Mouse (Mus musculus): ENCODE results near the gene Acot6. TPM values are rescaled to one million over a fixed set of nuclear protein-coding genes. Genes with fewer than 3 reads are reported as not detected.

Acot6 gene
- polyA plus RNA-seq, 1 experiment: 5.2 TPM

DNA sequence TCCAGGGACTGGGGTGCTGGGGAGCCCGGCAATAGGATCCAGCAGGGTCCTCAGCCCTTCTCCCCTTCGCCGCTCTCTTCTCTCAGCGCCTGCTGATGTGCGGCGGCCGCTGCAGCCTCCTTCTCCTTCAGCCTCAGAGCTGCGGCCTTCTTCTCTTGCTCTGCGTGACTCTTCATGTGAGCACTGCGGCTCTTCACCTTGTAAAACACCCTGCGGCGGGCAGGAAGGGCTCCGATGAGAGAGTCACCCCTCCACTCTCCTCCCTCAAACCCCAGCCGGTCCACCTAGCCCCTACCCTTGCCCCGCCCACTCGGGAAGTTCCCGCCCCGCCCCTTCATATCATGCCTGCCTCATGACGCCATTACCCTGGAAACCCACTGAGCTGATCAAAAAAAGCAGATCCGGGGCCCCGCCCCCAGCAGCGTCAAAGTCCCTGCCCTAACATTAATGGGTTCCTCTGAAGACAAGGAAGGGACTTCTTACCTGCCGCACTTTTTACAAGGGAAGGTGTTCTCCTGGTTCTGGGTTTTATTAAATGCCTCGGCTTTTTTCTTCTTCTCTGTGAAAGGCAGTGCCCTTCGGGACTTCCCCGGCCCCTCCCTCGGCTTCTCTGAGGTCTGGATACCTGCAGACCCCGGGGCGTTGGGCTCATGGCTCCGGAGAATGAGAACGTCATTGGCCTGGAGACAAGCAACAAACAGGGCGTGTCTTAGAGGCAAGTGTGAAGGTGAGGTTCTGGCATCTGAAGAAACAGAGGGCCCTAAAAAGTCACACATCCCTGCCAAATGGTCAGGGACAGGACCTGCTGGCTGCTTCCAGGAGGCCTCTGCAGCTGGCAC, 52.1 kb downstream of the Acot6 start:
- no peak for DNase-seq (ENCODE audit: low spot score)

DNA sequence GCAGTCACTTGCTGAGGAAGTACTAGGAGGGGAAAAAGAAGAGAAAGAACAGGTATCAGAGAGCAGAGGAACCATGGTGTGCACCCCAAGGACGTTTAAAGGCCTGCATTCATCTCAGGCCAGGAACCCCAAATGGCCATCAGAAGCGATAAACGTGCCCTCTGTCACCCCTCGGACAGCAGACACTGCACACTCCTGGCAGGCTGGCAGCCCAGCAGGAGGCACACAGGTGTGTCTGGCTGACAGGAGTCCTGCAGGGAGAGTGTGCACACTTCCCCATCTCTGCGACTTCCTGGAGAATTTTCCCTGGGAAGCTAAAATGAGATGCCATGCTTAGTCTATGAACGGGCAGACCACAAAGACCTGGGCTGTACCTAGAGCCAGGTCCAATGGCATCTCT, 53.0 kb downstream of the Acot6 start:
- no peak for DNase-seq (ENCODE audit: low spot score)

DNA sequence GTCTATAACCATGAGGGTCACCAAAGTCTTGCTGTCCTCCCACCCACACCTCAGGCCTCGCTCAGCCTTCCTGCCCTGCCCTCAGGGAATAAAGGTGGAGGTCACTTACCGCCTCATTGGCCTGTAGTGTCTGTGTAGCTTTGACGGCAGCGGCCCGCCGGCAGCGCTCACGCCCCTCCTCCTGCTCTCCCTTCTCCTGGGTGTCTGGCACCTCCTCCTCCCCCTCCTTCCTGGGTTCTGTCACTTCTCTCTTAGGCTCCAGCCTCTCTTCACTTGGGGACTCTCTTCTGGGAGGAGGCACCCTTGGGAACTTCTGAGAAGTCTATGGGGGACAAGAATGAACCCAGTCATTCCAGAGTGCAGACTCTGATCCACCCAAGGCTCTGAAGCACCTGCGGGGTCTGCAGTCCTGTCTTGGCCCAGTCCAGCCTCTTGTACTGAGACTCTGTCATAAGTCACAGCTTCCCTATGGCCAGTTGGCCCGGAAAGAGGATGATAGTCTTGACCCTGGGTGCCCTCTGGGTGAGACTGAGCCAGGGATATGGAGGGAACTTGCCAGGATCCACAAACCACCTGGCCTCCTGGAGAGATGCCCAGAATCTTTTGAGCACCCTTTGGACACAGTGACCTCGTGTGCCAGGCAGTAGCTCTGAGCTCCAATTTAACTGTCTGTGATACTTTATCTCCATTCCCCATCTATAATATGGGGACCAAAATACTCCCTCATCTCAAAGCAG, 54.5 kb downstream of the Acot6 start:
- no peak for DNase-seq (ENCODE audit: low spot score)

DNA sequence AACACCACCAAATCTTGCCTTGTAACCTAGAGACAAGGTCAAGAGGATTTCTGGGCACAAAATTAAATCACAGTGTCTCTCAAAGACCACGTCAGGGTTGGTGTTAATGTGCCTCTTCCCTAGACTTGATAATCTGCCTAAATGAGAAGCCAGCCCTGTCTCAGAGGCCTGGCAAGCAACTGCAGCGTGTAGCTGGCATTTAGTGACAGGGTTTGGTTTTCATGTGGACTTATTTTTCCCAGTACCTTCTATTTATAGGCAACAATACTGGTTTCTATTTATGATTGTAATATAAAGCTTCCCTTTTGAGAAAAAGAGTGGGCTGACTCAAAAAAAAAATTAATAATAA, 55.0 kb downstream of the Acot6 start:
- DNase-seq (ENCODE audit: low spot score): no peak

DNA sequence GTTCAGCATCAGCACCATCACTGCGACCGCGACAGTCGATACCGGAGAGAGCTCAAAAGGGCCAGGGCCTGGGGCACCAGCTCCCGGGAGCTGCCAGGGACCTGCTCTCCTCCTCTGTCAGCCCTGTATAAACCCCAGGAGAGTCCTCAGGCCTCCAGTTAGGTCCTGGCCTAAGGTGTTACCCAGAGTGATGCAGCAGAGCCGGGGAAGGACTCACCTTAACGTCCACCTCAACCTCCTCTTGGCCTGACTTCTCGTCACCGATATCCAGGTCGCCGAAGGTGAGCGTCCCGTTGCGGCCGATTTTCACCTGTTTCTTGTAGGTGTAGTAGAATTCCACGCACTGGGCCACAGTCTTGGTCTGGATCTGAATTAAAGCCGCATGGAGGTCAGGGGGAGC, 55.8 kb downstream of the Acot6 start:
- DNase-seq (ENCODE audit: low spot score): no peak

DNA sequence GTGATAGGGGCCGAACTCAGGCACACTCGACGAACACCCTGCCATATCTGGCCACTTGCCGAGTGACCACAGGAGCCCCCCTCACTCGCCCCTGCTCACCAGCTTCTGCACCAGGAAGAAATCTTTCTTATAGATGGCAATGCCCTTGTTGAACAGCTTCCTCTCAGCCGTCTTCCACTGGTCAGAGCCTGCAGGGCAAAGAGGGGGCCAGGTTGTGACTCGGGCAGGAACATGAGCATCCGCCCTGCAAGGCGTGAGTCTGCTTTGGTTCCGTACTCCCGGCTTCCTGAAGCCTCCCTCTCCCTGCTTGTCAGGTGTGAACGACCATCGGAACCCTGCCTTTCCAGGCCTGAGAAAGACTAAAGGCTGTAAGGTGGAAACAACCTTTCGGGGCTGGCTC, 57.7 kb downstream of the Acot6 start:
- no peak for DNase-seq (ENCODE audit: low spot score)

DNA sequence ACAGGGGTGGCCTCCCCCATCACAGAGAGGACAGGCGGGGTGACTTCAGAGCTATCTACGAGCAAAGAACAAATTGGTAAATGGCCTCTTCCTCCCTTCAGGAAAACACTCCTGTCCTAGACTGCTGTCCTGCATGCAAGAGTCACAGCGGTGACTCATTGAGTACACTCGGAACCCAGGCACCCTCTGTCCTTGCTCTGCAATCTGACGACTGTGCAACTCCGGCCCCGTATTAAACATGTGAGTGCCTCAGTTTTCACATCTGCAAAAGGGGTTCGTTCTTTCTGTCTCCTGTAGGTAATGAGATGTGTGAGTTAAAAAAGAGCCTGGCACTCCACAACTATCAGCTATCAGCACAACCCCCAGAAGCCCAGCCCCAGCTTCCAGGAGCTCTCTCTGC, 60.0 kb downstream of the Acot6 start:
- DNase-seq (ENCODE audit: low spot score): no peak

Other genes with a start within 250 kb of the Acot6 start
- gene Numb, start 178.7 kb upstream of the Acot6 start, polyA plus RNA-seq (2012; rRNA removed): 50.7 and 59.7 TPM in 2 replicates
- 8.6 and 9.2 TPM in 2 replicates for gene Riox1, start 150.0 kb upstream of the Acot6 start, polyA plus RNA-seq (2012; rRNA removed)
- gene Heatr4, start 115.8 kb upstream of the Acot6 start, polyA plus RNA-seq (2012; rRNA removed): not detected in 2 replicates
- 13.2 and 13.8 TPM in 2 replicates for gene Acot2, start 112.8 kb upstream of the Acot6 start, polyA plus RNA-seq (2012; rRNA removed)
- gene Acot1, start 91.2 kb upstream of the Acot6 start, polyA plus RNA-seq (2012; rRNA removed): 32.9 and 36.7 TPM in 2 replicates
- gene Acot4, start 62.3 kb upstream of the Acot6 start, polyA plus RNA-seq (2012; rRNA removed): 0.72 and 0.74 TPM in 2 replicates
- gene Gm49366, start 61.7 kb upstream of the Acot6 start, polyA plus RNA-seq (2012; rRNA removed): not detected in 2 replicates
- not detected in 2 replicates for gene Acot3, start 48.5 kb upstream of the Acot6 start, polyA plus RNA-seq (2012; rRNA removed)
- gene Acot5, start 31.3 kb upstream of the Acot6 start, polyA plus RNA-seq (2012; rRNA removed): 0.06 and 0.15 TPM in 2 replicates
- gene Dnal1, start 13.7 kb downstream of the Acot6 start, polyA plus RNA-seq (2012; rRNA removed): 7.7 and 10.0 TPM in 2 replicates
- gene Pnma1, start 47.8 kb downstream of the Acot6 start, polyA plus RNA-seq (2012; rRNA removed): 0.19 and 0.34 TPM in 2 replicates
- 11.9 and 16.0 TPM in 2 replicates for gene Elmsan1, start 118.2 kb downstream of the Acot6 start, polyA plus RNA-seq (2012; rRNA removed)
- gene Ptgr2, start 184.6 kb downstream of the Acot6 start, polyA plus RNA-seq (2012; rRNA removed): 33.6 and 38.6 TPM in 2 replicates
- 35.1 and 40.5 TPM in 2 replicates for gene Zfp410, start 216.2 kb downstream of the Acot6 start, polyA plus RNA-seq (2012; rRNA removed)

All from urinary bladder, adult 2 months (tissue).